Mouse (Mus musculus): ENCODE measurements around the gene Trim2.

Trim2 gene

DNA sequence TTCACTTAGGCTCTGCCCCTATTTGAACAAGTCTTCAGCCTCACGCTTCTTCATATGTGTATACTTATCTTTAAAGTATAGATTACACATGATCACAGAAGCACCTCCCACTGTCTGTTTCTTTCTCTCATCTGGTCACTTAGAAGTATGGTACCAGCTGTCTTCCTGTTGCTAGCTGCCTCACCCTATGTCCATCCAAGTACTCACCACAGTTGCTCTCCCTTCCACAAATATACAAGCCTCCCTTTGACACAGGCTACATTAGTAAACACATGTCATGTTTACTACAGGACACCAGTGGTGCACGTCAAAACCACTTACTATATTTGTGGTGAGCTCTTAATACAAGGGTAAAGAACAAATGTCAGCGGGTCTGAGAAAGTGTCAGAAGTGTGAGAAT, 175.3 kb downstream of the Trim2 start:
- DNase-seq = no peak

DNA sequence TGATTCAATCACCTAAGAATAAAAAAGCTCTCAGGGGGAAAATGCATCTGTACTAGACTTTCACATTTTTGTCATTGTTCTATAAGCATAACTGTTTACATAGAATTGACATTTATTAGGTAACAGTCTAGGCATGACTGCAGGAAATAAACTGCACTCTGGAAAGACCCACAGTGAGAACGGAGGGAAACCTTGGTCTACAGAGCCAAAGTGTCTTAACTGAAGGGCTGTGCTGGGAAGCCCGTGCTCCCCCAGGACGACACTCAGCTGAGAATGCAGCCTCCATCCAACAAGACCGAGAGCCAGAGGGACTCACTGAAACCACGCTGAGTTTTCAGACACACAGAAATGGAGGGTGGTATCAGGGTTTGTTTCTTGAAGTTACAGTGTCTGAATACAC, 175.9 kb downstream of the Trim2 start:
- no peak for DNase-seq

DNA sequence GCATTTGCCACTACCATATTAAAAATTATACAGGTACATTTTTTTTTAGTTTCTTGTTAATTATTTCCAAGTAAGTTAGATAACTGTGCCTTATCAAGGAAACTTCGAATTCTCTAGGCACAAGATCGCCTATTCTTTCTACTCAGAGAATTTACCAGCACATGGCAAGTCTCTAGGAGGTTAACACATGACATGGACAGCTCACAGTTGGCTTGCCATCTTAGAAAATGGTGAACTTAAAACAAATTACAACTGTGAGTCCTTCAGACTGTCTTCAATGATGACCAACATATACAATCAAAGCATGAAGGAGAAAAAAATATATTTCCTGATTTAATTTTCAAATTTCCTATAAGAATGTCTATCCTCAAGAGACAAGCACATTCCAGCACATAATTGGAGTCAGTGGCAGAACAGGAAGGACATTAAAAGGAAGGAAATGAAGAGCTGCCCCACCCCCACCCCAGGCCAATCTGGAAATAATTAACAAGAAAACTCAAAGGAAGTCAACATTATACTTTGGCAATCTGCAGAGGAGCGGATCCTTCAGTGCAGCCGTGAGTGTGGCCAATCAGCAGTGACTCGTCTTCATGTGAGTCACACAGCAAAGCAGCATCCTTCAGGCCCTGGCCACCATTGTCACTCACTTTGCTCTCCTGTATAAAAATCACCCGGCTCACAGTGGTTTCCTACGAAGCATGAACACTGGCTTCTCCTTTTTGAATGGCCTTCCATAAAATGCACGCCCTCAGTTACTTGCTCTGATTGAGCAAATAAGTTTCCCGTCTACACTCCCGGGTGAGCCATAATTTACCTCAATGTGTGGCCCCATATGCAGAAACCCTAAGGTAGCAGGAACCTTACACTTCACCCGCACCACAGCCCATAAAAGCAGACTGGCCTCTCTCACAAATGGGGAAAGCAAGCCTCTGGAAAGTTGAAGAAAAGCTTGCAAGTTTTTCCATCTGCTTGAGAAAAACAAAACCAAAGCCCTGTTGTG, 177.5 kb downstream of the Trim2 start:
- no peak for DNase-seq

DNA sequence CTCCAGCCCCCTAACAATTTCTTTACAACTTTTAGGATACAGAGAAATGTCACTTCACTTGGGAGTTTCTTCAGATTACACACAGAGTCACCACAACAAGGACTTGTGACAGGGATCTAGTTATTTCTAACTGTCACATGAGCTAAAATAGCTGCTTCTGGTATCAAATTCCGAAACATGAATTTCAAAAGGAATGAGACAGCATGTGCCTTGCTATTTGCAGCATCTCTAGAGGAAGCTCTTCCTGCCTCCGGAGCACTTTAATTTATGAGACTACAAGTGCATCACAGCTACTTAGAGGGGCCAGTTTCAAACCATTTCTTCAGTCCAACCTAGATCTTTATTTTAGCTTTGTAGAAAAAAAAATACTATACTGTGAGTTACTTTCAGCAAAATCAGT, 179.2 kb downstream of the Trim2 start:
- DNase-seq = no peak

DNA sequence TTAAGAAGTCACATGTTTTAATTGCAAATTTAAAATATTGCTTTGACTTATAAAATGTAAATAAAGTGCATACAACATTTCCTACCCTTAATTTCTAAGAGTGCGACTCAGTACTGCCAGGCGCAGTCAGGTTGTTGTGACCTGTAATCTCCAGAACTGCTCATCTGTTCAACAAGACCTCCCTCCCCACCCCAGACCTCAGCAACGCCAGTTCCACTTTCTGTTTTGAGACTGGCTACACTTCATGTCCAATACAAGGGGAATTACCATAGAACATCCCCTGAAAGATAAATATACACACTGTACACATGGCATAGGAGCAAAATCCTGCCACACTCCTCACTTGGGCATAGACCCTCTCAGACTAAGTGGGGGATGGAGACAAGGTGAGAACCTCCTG, 180.0 kb downstream of the Trim2 start:
- no peak for DNase-seq

DNA sequence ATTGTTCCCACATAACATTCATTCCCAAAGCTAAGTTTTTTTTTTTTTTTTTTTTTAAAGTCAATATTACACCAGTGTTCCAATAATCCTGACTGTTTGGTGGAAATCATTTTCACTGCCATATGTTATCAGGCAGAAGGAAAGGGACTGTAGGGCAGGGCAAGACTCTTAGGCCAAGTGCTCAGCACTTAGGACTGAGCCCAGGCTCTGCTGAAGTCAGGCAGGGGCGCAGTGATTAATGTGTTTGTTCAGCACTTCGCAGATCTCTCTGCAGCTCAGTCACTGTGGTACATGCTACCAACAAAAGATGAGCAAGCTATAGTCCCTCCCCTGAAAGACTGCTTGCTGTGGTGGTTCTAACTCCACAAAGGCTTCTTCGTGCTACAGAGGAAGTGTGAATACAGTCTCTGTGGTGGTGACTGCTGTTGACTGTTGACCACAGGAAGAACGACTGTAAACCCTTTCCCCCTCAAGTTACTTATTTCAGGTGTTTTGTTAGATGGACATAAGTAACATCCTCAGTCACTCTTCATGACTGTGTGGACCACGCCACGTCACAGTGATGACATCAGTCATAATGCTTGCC, 180.9 kb downstream of the Trim2 start:
- DNase-seq = no peak

DNA sequence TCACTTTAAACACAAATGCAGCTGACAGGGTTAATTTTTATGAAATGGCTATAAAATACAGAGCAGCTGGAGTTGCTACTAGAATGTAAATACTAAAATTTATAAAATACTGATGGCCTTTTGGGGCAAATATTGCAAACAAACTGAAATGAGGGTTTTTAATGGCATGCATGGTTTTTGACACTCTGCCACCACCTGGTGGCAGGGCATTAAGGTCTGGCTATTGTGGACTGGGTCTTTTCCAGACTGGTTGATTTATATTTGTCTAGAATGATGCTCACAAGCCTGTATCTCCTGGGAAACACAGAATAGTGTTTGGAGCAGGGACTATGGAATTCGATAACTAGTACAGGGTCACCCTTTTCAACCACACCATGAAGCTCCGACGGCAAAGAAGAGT, 183.2 kb downstream of the Trim2 start:
- DNase-seq = no peak

DNA sequence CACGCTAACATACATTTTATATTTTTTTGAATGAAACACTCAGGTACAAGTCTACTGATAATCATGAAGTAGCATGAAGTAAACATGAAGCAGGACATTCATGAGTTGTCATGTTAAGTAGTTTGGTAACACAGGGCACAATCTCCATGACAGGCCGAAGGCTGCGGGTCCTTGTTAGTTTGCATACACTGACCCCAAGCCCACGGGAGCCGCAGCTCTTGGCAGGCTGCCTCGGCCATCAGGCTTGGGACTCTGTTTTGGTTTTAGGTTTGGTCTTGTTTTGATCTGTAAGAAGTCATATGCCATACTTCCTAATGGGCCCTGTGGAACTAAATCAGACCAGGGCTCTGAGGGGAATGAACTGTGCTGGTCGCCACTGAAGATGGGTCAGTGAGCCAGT, 188.0 kb downstream of the Trim2 start:
- DNase-seq = no peak

DNA sequence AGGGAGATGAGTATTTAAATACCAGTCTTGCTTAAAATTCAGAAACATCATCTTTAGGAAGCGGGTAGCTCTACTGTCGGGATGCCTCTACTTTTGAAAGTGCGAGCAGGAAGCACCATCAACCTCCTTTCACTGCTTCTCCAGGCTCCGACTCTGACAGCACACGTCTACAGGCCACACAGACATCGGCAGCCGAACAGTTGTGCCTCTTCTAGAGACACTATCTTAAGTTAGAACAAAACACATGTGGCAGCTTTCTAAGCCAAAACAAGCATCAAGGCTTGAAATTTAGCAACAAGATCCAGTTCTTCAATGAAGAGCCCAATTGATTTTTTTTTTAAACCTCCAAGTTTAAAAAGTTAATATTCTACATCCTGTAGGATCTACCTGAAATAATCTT, 188.5 kb downstream of the Trim2 start:
- DNase-seq = no peak

Measured in thymus, adult 18-20 months (tissue).